Mouse (Mus musculus) G1E (cell line): ENCODE data around the gene Gm42742.

Experiments
- GATA1 ChIP-seq: IDR thresholded peaks from 2 replicates; pipeline ENCODE4 v1.6.1; 2012; ENCODE audit warnings: borderline replicate concordance, low read length, inconsistent platforms, mixed read lengths
- GATA2 ChIP-seq: IDR thresholded peaks from 2 replicates; pipeline ENCODE4 v1.6.1; 2012; ENCODE audit warnings: low read depth, low read length, inconsistent platforms, borderline replicate concordance
- POLR2AphosphoS5 ChIP-seq: IDR thresholded peaks from 2 replicates; pipeline ENCODE4 v1.6.1; 2012; ENCODE audit warnings: low read depth, low read length, inconsistent platforms; ENCODE audit not compliant: insufficient replicate concordance

- TF ChIP-seq POLR2AphosphoS5 (no peak), GATA2 (no peak), GATA1 (no peak)
These were observed 12.5 kb downstream of the Gm42742 start for GRCm38 (mm10) chr7:127008239-127009019.
